Mouse (Mus musculus) ES-E14 (cell line): ENCODE results near the gene Chil3. TPM values are rescaled to one million over a fixed set of nuclear protein-coding genes. Genes with fewer than 3 reads are reported as not detected.
"Not testable (repeated sequence)": the region's sequence is repeated elsewhere in the genome, so short reads cannot be mapped to it uniquely, and the experiment has no call there.

Experiments used
- DNase-seq: peaks from one replicate; pipeline ENCODE4 v3.0.0-alpha.2; 2013; ENCODE audit warnings: low read depth, low spot score
- H3K27ac ChIP-seq: 2 replicates; pipeline ENCODE4 v1.5.1; 2012; ENCODE audit warnings: low read depth, mild to moderate bottlenecking, low read length, moderate library complexity, mixed read lengths; ENCODE audit not compliant: poor library complexity, insufficient read depth, severe bottlenecking
- H3K36me3 ChIP-seq: 2 replicates; pipeline ENCODE4 v1.6.1; 2012; ENCODE audit warnings: mild to moderate bottlenecking, low read length, moderate library complexity, mixed read lengths; ENCODE audit not compliant: control insufficient read depth, poor library complexity, insufficient read depth, severe bottlenecking
- H3K4me1 ChIP-seq, 2 experiments: fragments of 150-350 bp in 1 of 2; sonication (generic) in 1 of 2; 2 replicates each; pipeline ENCODE4 v1.6.1; 2012; ENCODE audit warnings: low read length in 2 of 2, mild to moderate bottlenecking in 1 of 2, mixed read lengths in 1 of 2; ENCODE audit not compliant: control insufficient read depth in 2 of 2, insufficient read depth in 2 of 2, poor library complexity in 1 of 2
- H3K4me3 ChIP-seq, 2 experiments: fragments of 150-350 bp in 1 of 2; sonication (generic) in 1 of 2; 2 replicates each; pipeline ENCODE4 v1.5.1; 2012; ENCODE audit warnings: low read length in 2 of 2, low read depth in 1 of 2, mild to moderate bottlenecking in 1 of 2, mixed read lengths in 1 of 2; ENCODE audit not compliant: insufficient read depth in 1 of 2, poor library complexity in 1 of 2, severe bottlenecking in 1 of 2
- H3K9ac ChIP-seq: 2 replicates; pipeline ENCODE4 v1.6.1; 2012; ENCODE audit warnings: low read depth, mild to moderate bottlenecking, low read length, mixed read lengths; ENCODE audit not compliant: poor library complexity, insufficient read depth, severe bottlenecking
- H3K9me3 ChIP-seq: fragments of 150-350 bp; sonication (generic); 2 replicates; pipeline ENCODE4 v1.6.1; 2012; ENCODE audit warnings: low read depth, mild to moderate bottlenecking, low read length; ENCODE audit not compliant: control insufficient read depth, insufficient read depth
- CHD2 ChIP-seq: IDR thresholded peaks from 2 replicates; pipeline ENCODE4 v1.6.1; 2014; ENCODE audit warnings: mild to moderate bottlenecking, low read depth, low read length, inconsistent platforms
- HCFC1 ChIP-seq: IDR thresholded peaks from 2 replicates; pipeline ENCODE4 v1.6.1; 2012; ENCODE audit warnings: low read length, inconsistent platforms, borderline replicate concordance; ENCODE audit not compliant: insufficient read depth
- MAFK ChIP-seq: IDR thresholded peaks from 2 replicates; pipeline ENCODE4 v1.6.1; 2014; ENCODE audit warnings: mild to moderate bottlenecking, low read depth, low read length, inconsistent platforms; ENCODE audit not compliant: insufficient read depth
- ZC3H11A ChIP-seq: IDR thresholded peaks from 2 replicates; pipeline ENCODE4 v1.6.1; 2012; ENCODE audit warnings: low read depth, mild to moderate bottlenecking, inconsistent platforms, low read length, borderline replicate concordance
- ZNF384 ChIP-seq: IDR thresholded peaks from 2 replicates; pipeline ENCODE4 v1.6.1; 2012; ENCODE audit warnings: low read depth, low read length, inconsistent platforms
- in situ Hi-C, 2 experiments: fragments of 600-800 bp; cut with MboI; formaldehyde crosslinking; loops; one replicate each; pipeline ENCODE4 v1.15.1; 2025; ENCODE audit warnings: low sequenced_read_pairs in 2 of 2, inconsistent platforms in 1 of 2; ENCODE audit not compliant: unreplicated experiment in 2 of 2
- total RNA-seq: library from RNA; depleted of rRNA; stranded (reverse); fragments of 300-350 nt; gene quantifications from 2 replicates; pipeline ENCODE4 v1.2.3, GENCODE M21; 2012

The Chil3 gene
- total RNA-seq, 1 experiment: not detected

DNA sequence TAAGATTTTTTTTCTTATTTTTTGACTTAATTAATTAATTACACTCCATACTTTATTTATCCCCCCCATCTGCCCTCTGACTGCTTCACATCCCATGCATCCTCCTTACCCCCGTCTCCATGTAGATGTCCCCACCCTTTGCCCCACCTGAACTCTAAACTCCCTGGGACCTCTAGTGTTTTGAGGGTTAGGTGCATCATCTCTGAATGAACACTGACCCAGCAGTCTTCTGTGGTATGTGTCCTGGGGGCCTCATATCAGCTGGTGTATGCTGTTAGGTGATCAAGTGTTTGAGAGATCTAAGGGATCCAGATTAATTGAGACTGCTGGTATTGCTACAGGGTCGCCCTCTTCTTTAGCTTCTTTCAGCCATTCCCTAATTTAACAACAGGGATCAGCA is 20.6 kb upstream of the Chil3 start:
- no peak overlapping the region for H3K4me3 ChIP-seq
- no peak for DNase-seq
- no peaks in the 10 kb centered on the region for H3K4me1 ChIP-seq
- no peak for TF ChIP-seq ZNF384
- no peak for TF ChIP-seq HCFC1
- TF ChIP-seq ZC3H11A: no peak
- TF ChIP-seq CHD2: no peak
- no peak for TF ChIP-seq MAFK
- no peak overlapping the region for H3K9ac ChIP-seq
- no peaks in the 10 kb centered on the region for H3K36me3 ChIP-seq
- H3K27ac ChIP-seq: no peak overlapping the region
- in situ Hi-C loops: no loop called here
- H3K9me3 ChIP-seq: peaks cover 2% of the 10 kb centered on the region; the same call in 1 of the 2 replicates

DNA sequence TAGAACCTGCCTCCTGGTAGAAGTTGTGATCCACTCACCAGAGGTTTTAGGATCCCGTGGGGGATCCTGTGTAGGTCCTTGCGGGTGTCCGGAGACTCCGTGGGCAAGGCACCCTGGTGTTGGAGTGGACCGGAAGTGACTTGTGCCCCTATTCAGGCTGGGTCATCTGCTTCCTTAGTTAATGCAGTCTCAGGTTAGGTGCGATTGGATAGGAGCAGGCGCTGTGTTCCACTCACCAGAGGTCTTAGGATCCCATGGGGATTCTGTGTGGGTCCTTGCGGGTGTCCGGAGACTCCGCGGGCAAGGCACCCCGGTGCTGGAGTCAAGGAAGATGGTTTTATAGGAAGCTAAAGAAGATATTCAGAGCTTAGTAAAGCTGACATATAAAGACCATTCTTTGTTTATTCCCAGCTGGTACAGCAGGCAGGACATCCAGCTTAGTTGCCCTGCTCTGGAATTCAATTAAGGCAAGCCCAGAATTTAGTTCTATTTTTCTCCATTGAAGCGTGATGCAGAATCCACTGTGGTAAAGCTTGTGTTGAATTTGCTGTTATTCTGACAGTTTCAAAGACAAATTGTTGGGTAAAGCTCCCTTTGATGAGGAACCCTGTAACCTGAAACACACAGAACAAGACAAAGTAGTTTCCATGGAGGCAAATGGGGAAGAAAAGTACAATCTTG is 10.3 kb upstream of the Chil3 start:
- no peaks in the 10 kb centered on the region for H3K4me1 ChIP-seq
- no peak for DNase-seq
- TF ChIP-seq CHD2: no peak
- no peak for TF ChIP-seq ZC3H11A
- no peak for TF ChIP-seq HCFC1
- TF ChIP-seq MAFK: no peak
- no peak for TF ChIP-seq ZNF384
- no peaks in the 10 kb centered on the region; the same call in 1 of the 2 replicates for H3K9me3 ChIP-seq
- H3K4me3 ChIP-seq: no peak overlapping the region
- no peaks in the 10 kb centered on the region for H3K36me3 ChIP-seq
- no peak overlapping the region for H3K9ac ChIP-seq
- no peak overlapping the region for H3K27ac ChIP-seq
- in situ Hi-C loops: no loop called here

DNA sequence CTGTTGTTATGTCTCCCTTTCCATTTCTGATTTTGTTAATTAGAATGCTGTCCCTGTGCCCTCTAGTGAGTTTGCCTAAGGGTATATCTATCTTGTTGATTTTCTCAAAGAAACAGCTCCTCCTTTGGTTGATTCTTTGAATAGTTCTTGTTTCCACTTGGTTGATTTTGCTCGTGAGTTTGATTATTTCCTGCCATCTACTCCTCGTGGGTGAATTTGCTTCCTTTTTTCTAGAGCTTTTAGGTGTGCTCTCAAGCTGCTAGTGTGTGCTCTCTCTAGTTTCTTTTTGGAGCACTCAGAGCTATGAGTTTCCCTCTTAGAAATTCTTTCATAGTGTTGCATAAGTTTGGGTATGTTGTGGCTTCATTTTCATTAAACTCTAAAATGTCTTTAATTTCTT is 7.6 kb upstream of the Chil3 start:
- in situ Hi-C loops, H3K4me1 ChIP-seq, H3K4me3 ChIP-seq, DNase-seq, H3K9me3 ChIP-seq, H3K9ac ChIP-seq, H3K36me3 ChIP-seq, H3K27ac ChIP-seq: not testable (repeated sequence)

DNA sequence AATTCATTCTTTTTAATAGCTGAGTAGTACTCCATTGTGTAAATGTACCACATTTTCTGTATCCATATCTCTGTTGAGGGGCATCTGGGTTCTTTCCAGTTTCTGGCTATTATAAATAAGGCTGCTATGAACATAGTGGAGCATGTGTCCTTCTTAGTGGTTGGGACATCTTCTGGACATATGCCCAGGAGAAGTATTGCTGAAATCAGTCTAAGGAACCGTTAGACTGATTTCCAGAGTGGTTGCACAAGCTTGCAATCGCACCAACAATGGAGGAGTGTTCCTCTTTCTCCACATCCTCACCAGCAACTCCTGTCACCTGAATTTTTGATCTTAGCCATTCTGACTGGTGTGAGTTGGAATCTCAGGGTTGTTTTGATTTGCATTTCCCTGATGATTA is 5.1 kb upstream of the Chil3 start:
- H3K27ac ChIP-seq, H3K36me3 ChIP-seq, DNase-seq, in situ Hi-C loops, H3K9me3 ChIP-seq, H3K4me1 ChIP-seq, H3K9ac ChIP-seq, H3K4me3 ChIP-seq: not testable (repeated sequence)

DNA sequence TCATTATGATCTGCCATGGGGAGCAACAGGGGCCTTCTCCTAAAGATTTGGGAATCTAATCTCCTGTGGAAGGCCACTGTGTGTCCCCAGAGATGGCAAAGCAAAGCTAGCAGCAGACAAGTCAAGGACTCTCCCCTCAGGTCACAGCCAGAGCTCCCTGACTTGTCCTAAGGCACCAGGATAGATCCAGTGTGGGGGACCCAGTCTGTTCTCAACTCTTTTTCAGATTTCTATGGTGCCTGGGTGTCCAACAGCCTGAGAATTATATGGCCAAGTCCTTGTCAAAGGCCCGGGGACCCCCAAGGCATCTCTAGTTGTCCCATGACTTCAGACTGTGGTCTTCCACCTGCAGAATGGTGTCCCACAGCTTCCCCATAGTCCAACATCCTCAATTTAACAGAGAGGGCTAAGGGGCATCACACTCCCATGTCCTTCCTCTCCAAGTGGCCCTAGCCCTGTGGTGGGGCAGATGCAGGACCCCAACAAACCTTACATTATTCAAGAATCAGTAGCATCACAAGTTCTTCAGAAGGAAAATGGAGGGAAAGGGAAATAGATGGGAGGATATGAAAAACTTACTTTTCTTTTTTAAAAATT is 3.9 kb upstream of the Chil3 start:
- H3K9ac ChIP-seq: no peak overlapping the region
- no peaks in the 10 kb centered on the region for H3K36me3 ChIP-seq
- no peak overlapping the region for H3K4me3 ChIP-seq
- in situ Hi-C loops: no loop called here
- no peaks in the 10 kb centered on the region for H3K9me3 ChIP-seq
- DNase-seq: no peak
- no peaks in the 10 kb centered on the region for H3K4me1 ChIP-seq
- TF ChIP-seq ZC3H11A (no peak), CHD2 (no peak), ZNF384 (no peak), MAFK (no peak), HCFC1 (no peak)
- no peak overlapping the region for H3K27ac ChIP-seq
